Mouse (Mus musculus): ENCODE measurements around the gene Slc17a7.

Slc17a7 gene

DNA sequence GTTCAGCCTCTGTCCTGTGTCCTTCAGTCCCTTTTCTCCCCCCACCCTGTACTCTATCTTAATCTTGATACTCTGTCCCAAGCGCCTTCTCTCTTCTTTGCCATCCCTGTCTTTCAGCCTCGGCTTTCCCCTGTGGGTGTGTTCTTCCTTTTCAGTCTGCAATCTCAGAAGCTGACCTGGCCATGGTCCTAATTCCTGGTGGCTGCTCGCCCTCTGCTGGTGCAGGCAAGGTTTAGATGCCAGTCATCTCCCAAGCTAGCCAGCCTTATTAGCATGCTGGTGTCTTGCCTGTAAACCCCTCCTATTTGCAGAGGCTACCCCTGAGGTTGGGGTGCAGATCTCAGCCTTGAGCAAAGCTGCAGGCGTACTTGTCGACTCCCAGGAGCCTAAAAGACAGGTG is 34.7 kb downstream of the Slc17a7 start:
- peak; percentile 76 for DNase-seq (ENCODE audit: low read depth, low spot score)

DNA sequence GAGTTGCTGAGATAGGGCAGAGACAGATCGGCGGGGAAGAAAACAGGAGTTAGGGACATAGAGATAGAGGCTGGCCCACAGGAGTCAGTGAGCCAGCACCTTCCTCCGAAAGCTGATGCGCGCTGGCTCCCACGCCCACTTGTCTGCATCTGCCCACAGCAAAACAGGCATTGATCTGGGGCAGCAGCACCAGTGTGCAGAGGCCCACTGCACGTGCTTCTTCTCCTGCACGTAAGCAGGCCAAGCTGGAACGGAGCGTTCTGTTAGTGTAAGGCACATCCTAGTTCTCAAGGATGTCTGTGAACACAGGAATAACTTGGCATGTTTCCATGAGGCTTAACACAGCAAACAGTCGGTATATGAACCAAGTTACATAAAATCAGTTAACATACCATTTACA is 35.2 kb downstream of the Slc17a7 start:
- no peak for DNase-seq (ENCODE audit: low read depth, low spot score)

DNA sequence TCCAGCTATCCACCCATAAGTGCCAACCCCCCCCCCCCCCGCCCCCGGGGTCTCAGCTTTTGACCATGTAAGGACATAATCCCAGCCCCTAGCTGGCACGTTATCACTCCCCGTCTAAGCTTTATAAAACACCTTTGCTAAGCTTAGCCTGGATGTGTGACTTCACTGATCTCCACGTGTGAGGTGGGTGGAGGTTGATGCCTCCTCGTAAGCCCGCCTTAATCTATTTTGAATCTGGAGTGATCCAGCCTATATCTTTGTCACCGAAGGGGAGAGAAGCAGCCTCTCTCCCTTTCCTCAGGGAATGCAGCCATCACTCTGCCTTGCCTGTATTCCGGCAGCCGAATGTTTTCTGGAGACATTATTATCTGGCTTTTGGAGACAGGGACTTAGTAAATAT is 38.9 kb downstream of the Slc17a7 start:
- DNase-seq (ENCODE audit: low read depth, low spot score), result no peak

- DNase-seq (ENCODE audit: low read depth, low spot score), result peak; percentile 99
These were observed 40.8 kb downstream of the Slc17a7 start, which contains the start of gene Ccdc155 for GRCm38 (mm10) chr7:45204380-45205143. Gene Ccdc155, minus strand, starts transcription at chr7:45204892.

GRCm38 (mm10) chr7:45208260-45208659 is 44.5 kb downstream of the Slc17a7 start:
- no peak for DNase-seq (ENCODE audit: low read depth, low spot score)

DNA sequence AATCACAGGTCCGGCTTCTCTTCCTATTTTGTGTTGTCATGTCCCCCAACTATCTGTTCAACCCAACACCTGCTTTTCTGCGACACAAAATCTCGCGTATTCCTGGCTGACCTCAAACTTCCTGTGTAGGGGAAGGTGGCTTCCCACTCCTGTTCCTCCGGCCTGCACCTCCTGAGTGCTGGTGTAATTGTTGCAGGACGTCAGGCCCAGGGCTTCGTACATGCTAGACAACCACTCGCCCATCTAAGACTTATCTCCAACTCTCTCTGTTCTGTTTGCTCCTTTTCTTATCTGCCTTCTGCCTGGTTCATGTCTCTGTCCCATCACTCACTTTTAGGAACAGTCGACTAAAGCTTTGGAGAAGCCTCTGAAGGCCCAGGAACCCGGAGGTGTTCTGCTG is 47.3 kb downstream of the Slc17a7 start:
- no peak for DNase-seq (ENCODE audit: low read depth, low spot score)

GRCm38 (mm10) chr7:45211851-45212251 is 48.1 kb downstream of the Slc17a7 start, which contains the start of gene Dkkl1:
Gene Dkkl1, minus strand, starts transcription at chr7:45212147.
- DNase-seq (ENCODE audit: low read depth, low spot score), result no peak

GRCm38 (mm10) chr7:45212356-45212755 is 48.6 kb downstream of the Slc17a7 start:
- no peak for DNase-seq (ENCODE audit: low read depth, low spot score)

DNA sequence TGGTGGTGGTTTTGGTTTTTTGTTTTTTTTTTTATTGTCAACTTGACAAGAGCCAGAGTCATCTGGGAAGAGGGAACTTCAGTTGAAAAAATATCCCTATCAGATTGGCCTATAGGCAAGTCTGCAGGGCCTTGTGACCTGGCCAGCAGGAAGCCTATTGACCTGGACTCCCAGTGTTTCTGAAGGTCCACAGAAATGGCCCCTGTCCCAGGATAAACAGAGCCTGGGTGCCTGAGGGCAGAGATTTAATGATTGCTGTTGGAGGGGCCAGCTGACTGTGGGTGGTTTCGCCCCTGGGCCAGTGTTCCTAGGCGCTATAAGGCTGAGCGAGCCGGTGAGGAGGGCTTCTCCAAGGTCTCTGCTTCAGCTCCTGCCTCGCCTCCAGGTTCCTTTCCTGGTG is 50.0 kb downstream of the Slc17a7 start:
- no peak for DNase-seq (ENCODE audit: low read depth, low spot score)

DNA sequence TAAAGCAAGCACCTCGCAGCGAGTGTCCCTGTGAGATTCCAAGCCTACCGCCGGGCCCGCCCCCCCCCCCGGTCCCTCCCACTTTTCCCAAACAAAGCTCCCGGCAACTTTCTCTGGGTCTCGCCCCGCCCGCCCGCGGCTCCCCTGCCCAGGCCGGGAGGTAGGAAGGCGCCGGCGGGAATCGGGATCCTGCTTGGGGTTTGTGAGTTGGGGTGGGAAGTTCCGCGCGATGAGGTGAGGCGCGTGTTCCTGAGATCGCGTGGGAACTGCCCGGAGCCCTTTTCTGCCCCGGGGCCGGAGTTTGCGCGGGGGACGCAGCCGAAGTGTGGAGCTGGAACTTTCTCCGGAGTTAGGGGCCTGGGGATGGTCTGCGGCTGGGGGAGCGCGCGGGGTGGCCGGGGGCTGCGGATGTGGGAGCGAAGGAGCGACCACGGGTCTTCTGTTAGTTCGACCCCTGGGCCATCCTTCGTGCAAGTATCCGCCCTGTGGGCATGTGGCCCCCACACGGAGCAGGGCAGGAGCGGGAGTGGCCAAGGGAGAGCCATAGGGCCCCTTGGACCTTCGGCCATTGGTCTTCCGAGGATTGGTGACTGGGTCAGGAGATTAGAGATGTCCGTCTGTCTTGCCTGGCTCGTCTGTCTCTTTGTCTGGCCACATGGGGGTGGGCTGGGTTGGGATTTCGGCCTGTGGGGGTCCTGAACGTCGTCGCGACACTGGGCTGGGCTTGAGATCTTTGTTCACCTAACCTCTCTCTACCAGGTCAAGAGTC is 52.1 kb downstream of the Slc17a7 start, which contains the start of gene Tead2:
Tead2 (plus strand) TSS at position 81 of the 769 bp plus-strand sequence.
- DNase-seq (ENCODE audit: low read depth, low spot score), result peak; percentile 67

- DNase-seq (ENCODE audit: low read depth, low spot score), result peak; percentile 95
These were observed 52.9 kb downstream of the Slc17a7 start for GRCm38 (mm10) chr7:45216442-45217183.

- no peak for DNase-seq (ENCODE audit: low read depth, low spot score)
These were observed 57.9 kb downstream of the Slc17a7 start for GRCm38 (mm10) chr7:45221680-45222079.

DNA sequence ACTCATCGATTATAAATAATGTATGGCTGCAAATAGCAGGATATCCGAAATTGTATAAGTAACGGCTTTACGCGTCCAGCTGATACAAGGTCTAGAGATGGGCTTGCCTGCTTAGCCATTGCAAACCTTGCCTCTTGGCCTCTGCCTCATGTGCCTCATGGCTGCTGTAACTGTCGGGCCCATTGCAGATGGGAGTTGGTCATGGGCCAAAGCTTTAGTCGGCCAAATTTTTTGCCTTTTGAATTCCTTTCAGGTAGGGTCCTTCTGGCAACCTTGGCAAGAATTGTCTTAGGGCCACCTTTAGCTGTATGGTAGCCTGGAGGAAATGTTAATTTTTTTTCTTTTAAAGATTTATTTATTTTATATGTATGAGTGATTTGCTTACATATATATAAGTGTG is 61.1 kb downstream of the Slc17a7 start:
- DNase-seq (ENCODE audit: low read depth, low spot score), result no peak

Measured in forelimb bud, embryonic 11.5 days (tissue).